In genomic region chr1:18903696-18904095, GRCm38 (mm10) we compare ENCODE assay signal across 10 mouse cellular contexts.
"Had no signal": no experiment of that assay in that cellular context is flagged by ENCODE, and none has a peak within 500 bp of the region (broad histone marks: within the 10 kb centered on the region; RNA-seq: fewer than 3 reads in every experiment).

No protein-coding gene starts in this region.

- H3K36me3 ChIP-seq: limb, embryonic 13.5 days had no signal

- H3K9ac ChIP-seq: limb, embryonic 13.5 days; liver, embryonic 14.5 days had no signal

- H3K27ac ChIP-seq: kidney, postnatal 0 days; limb, embryonic 13.5 days; liver, embryonic 14.5 days had no signal

- H3K27me3 ChIP-seq: limb, embryonic 13.5 days had no signal

- H3K4me2 ChIP-seq: limb, embryonic 13.5 days had no signal

- H3K4me1 ChIP-seq: limb, embryonic 13.5 days had no signal

- H3K9me3 ChIP-seq: limb, embryonic 13.5 days had no signal

- DNase-seq: kidney, postnatal 36 days; layer of hippocampus, adult 9-11 months; layer of hippocampus, postnatal 36 days; lung, adult 18-20 months; midbrain, embryonic 14.5 days; right cerebral cortex, postnatal 25 days; thymus, postnatal 4 days had no signal

- H3K4me3 ChIP-seq: limb, embryonic 13.5 days had no signal
